Mouse (Mus musculus): Measurements from ENCODE around the gene Abhd2. TPM values are rescaled to one million over a fixed set of nuclear protein-coding genes. Genes with fewer than 3 reads are reported as not detected.

Gene Abhd2
- polyA plus RNA-seq, 1 experiment from 2014 or later: 5.4 TPM

DNA sequence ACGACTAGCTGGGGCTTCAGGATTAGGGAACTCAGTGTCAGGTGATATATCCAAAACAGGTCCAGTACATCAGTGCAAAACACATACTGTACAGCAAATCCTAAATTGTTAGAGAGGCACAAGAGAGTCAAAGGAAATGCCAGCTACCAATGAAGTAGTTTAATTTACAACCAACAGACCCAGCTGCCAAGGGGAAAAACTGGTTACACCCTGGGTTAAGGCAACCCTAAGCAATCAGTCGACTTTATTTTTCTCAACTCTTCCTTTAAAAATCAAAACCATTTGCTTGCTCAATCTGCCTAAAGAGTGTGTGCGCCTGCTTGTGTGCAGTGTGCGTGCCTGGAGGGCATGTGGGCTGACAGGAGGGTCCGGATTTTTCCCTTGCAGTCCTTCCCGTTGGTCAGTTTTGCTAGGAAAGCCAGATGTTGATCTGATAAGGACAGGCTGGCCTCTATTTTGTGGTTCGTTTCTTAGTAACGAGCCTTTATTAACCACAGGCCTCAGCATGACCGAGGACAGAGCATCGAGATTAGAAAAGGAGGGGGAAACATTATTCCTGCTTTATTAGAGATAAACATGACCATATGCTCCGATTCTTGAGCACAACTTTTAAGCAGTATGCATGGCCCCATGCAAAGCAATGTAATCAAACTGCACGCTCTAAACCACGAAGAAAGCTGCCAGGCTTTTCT is 45.3 kb downstream of the Abhd2 start:
- WGBS: 72% methylated on average over 13 of the region's 13 CpGs
- Histone ChIP-seq H3K27ac (no peak overlapping the region), H3K4me1 (peaks cover 43% of the 10 kb centered on the region), H3K9me3 (no peaks in the 10 kb centered on the region), H3K4me3 (no peak overlapping the region), H3K36me3 (no peaks in the 10 kb centered on the region), H3K27me3 (ENCODE audit: insufficient read depth, poor library complexity, severe bottlenecking) (no peaks in the 10 kb centered on the region)
- DNase-seq (ENCODE audit: low spot score): no peak

DNA sequence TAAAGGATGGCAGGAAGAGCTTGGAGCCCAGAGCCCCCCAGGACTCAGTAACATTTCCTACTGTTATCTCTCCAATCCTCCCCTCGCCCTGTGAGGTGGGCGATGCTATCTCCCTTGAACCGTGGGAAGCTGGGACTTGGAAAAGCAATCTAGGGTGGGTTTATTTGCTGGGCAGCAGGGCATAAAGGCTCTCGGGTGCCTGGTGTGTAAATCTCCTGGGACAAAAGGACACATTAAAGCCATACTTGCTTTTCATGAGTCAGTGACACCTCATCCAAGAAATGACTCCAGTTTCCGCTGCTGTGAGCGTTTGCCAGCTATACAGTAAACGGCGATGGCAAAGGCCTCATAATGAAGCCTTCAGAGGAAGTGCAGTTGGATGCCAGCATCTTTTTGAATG is 50.9 kb downstream of the Abhd2 start:
- H3K36me3 ChIP-seq: peaks cover 35% of the 10 kb centered on the region
- H3K27me3 ChIP-seq (ENCODE audit: insufficient read depth, poor library complexity, severe bottlenecking): no peaks in the 10 kb centered on the region
- 74% methylated on average over 8 of the region's 8 CpGs for WGBS
- DNase-seq (ENCODE audit: low spot score): no peak
- H3K4me3 ChIP-seq: no peak overlapping the region
- no peaks in the 10 kb centered on the region for H3K9me3 ChIP-seq
- peaks cover 5% of the 10 kb centered on the region; the same call in 1 of the 2 replicates for H3K4me1 ChIP-seq
- no peak overlapping the region for H3K27ac ChIP-seq

DNA sequence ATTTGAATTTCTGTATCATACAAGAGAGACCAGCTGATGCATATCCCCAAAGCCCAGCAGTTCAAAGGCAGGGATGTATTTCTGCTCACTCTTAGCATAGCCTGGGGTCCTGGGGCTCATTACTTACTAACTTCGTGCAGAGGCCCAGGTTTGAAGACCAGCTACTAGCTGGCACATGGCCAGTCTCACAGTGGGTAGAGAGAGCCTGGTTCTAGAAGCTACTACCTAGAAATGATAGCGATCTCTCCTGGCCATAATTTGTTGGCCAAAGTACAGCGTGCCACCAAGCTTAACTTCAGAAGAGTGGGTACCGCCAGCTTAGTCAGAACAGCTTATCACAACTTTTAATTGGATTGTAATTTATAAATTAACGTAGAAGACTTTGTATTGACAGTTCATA is 55.8 kb downstream of the Abhd2 start:
- Histone ChIP-seq H3K4me3 (no peak overlapping the region), H3K27ac (no peak overlapping the region), H3K9me3 (no peaks in the 10 kb centered on the region), H3K36me3 (peaks cover 44% of the 10 kb centered on the region), H3K4me1 (peaks cover 5% of the 10 kb centered on the region; the same call in 1 of the 2 replicates), H3K27me3 (ENCODE audit: insufficient read depth, poor library complexity, severe bottlenecking) (no peaks in the 10 kb centered on the region)
- 88% methylated on average over 5 of the region's 5 CpGs for WGBS
- DNase-seq (ENCODE audit: low spot score): no peak

DNA sequence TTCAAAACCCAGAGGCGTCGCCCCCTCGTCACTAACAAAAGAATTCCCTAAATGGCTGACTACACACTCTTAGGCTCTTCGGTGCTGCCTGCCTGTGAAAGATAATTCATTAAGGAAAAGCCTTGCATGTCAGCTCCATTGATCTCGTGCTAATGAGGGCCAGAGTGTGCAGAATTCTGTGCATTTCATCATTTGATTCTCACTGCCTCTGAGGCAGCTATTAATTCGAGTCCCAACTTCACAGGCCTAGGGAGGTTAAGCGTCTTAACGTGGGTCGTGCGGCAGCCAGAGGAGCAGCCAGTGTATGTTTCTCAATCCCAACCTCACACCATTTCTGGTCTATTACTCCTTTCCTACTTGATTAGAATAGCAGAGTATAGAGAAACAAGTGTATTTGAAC is 58.2 kb downstream of the Abhd2 start:
- 87% methylated on average over 10 of the region's 10 CpGs for WGBS
- Histone ChIP-seq H3K9me3 (no peaks in the 10 kb centered on the region), H3K4me1 (peaks cover 5% of the 10 kb centered on the region; the same call in 1 of the 2 replicates), H3K4me3 (no peak overlapping the region), H3K36me3 (peaks cover 22% of the 10 kb centered on the region), H3K27ac (no peak overlapping the region), H3K27me3 (ENCODE audit: insufficient read depth, poor library complexity, severe bottlenecking) (no peaks in the 10 kb centered on the region)
- no peak for DNase-seq (ENCODE audit: low spot score)

DNA sequence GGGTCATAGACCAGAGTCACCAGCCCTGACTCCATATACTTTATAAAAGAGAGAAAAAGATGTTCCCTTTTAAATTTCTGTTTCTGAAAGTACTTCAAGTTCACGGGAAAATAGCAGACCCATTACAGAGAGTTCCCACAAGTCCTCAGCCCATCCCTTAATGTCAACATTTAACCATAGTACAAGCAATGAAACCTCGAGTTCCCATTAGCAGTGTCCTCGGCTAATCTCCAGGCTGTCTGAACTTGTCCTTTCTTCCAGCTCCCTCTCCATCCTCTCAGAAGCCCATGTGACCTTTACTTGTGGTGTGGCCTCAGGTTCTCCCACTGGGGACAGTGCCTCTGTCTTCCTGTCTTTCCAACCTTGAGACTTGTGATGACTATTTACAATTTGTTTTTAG is 60.4 kb downstream of the Abhd2 start:
- Histone ChIP-seq H3K36me3 (peaks cover 14% of the 10 kb centered on the region), H3K9me3 (no peaks in the 10 kb centered on the region), H3K4me1 (peaks cover 2% of the 10 kb centered on the region; the same call in 1 of the 2 replicates), H3K27me3 (ENCODE audit: insufficient read depth, poor library complexity, severe bottlenecking) (no peaks in the 10 kb centered on the region), H3K27ac (no peak overlapping the region), H3K4me3 (no peak overlapping the region)
- 71% methylated on average over 3 of the region's 3 CpGs for WGBS
- no peak for DNase-seq (ENCODE audit: low spot score)

DNA sequence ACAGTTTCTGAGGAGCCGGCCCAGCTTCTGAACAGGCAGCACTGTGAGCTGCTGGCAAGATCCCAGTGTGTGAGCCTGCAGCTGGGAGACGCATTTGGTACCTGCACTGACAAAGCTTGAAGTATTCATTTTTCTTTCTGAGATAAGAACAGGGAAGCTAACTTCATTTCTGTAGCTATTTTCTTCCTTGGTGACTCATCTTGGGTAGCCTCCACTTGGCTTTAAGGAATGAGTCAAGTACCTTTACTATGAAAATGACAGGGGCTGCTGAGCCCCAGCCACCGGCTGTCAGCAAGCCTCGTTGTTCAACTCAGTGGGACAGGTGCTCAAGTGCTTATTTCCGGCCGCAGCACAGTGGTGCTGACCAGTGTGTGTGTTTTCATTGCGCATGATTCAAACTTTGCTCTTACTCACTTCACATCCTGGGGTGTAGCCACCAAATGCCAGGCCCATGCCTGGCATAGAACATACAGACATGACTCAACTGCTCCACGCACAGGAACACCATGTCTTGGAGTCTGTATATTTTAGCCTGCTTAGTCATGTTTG is 63.4 kb downstream of the Abhd2 start:
- H3K36me3 ChIP-seq: no peaks in the 10 kb centered on the region
- DNase-seq (ENCODE audit: low spot score): no peak
- H3K9me3 ChIP-seq: no peaks in the 10 kb centered on the region
- no peak overlapping the region for H3K27ac ChIP-seq
- no peaks in the 10 kb centered on the region for H3K4me1 ChIP-seq
- H3K27me3 ChIP-seq (ENCODE audit: insufficient read depth, poor library complexity, severe bottlenecking): no peaks in the 10 kb centered on the region
- WGBS: 77% methylated on average over 8 of the region's 8 CpGs
- H3K4me3 ChIP-seq: no peak overlapping the region

DNA sequence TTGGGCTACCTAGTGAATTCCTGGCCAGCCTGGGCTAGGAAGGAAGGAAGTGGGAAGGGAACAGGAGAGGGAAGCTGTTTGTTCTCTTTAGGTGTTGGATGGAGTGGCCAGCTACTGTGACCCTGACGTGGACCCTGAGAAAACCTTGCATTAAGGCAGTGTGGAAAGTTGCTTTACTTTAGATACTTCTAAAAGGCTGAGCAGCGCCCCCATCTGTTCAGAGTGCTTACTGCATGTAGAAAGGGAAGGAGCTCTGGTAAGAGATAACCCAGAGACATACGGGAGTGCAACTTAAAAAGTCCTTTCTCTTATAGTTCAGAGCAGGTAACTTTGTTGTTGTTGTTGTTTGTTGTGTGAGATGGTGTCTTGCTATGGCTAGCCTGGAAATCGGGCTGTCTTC is 72.9 kb downstream of the Abhd2 start:
- Histone ChIP-seq H3K27ac (no peak overlapping the region), H3K36me3 (peaks cover 31% of the 10 kb centered on the region), H3K4me1 (0 out of 2 replicates have a peak, but pooled peaks cover 5% of the 10 kb centered on the region), H3K27me3 (ENCODE audit: insufficient read depth, poor library complexity, severe bottlenecking) (0 out of 2 replicates have a peak, but pooled peaks cover 5% of the 10 kb centered on the region), H3K9me3 (no peaks in the 10 kb centered on the region), H3K4me3 (no peak overlapping the region)
- 48% methylated on average over 4 of the region's 4 CpGs for WGBS
- no peak for DNase-seq (ENCODE audit: low spot score)

DNA sequence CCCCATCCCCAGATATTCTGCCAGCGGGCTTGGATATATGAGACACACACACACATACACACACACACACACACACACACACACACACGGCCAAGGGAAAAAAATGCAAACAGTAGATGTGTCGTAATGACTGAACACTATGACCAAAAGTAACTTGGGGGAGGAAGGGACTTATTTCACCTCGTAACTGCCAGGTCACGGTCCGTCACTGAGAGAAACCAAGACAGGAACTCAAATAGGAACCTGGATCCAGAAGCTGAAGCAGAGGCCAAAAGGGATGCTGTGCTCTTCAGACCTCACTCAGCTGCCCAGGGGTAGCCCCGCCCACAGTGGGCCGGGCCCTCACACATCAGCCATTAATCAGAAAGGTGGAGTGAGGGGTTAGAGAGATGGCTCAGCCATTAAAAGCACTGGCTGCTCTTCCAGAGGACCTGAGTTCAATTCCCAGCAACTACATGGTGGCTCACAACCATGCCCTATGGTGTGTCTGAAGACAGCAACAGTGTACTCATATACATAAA is 73.6 kb downstream of the Abhd2 start:
- WGBS: 75% methylated on average over 8 of the region's 8 CpGs
- DNase-seq (ENCODE audit: low spot score): no peak
- no peak overlapping the region for H3K27ac ChIP-seq
- H3K36me3 ChIP-seq: peaks cover 35% of the 10 kb centered on the region
- 0 out of 2 replicates have a peak, but pooled peaks cover 7% of the 10 kb centered on the region for H3K27me3 ChIP-seq (ENCODE audit: insufficient read depth, poor library complexity, severe bottlenecking)
- H3K4me3 ChIP-seq: no peak overlapping the region
- H3K4me1 ChIP-seq: 0 out of 2 replicates have a peak, but pooled peaks cover 5% of the 10 kb centered on the region
- no peaks in the 10 kb centered on the region for H3K9me3 ChIP-seq

DNA sequence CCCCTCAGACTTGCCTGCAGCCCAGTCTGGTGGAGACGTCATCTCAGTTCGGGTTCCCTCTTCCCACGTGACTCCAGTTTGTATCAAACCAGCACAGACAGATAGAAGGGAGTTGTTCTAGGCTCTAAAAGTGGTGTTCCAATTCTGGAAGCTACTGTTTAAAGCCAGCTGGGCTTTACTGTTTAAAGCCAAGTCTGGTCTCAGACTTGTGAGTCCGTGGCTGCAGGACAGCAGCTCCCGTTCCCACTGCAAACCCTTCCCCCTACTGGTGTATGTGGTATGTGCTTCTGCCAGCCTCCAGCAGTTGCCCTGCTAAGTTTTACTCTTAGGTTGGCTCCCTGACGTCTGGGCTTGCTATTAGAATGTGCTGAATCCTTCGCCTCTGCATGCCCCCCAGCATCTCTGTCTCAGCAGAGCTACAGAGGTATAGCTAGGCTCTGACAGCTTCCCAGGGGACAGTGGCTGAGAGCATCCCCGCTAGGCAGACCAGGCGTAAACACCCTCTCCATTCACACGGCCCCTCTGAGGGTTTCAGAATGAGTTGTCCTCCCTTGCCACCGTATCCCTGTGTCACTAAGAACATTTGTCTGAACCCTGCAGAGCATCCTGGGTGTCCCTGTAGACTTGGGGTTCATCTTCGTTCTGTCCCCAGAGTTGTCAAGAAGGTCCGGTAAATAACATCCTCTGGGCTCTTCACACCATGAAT is 74.3 kb downstream of the Abhd2 start:
- no peak for DNase-seq (ENCODE audit: low spot score)
- no peak overlapping the region for H3K27ac ChIP-seq
- 0 out of 2 replicates have a peak, but pooled peaks cover 5% of the 10 kb centered on the region for H3K4me1 ChIP-seq
- H3K9me3 ChIP-seq: no peaks in the 10 kb centered on the region
- no peak overlapping the region for H3K4me3 ChIP-seq
- H3K36me3 ChIP-seq: peaks cover 35% of the 10 kb centered on the region
- 0 out of 2 replicates have a peak, but pooled peaks cover 9% of the 10 kb centered on the region for H3K27me3 ChIP-seq (ENCODE audit: insufficient read depth, poor library complexity, severe bottlenecking)
- WGBS: 74% methylated on average over 13 of the region's 13 CpGs

DNA sequence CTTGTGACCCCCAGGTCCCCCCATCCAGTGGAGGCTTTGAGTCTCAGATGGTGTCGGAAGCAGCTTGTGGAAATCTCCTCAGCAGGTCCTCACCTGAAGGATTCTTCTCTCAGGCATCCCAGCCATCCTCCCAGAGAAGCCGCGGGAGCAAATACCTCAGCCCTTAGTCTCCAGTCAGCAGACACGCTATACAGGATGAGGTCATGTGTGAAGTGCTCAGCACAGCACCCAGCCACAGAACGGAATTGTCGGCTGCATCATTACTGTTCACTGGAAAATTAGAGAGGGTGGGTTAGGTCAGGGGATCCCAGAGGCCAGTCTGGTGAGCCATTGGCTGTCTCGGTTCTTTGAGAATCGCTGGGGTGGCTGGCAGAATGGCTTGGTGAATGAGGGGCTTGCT is 75.8 kb downstream of the Abhd2 start:
- DNase-seq (ENCODE audit: low spot score): no peak
- H3K36me3 ChIP-seq: peaks cover 26% of the 10 kb centered on the region

DNA sequence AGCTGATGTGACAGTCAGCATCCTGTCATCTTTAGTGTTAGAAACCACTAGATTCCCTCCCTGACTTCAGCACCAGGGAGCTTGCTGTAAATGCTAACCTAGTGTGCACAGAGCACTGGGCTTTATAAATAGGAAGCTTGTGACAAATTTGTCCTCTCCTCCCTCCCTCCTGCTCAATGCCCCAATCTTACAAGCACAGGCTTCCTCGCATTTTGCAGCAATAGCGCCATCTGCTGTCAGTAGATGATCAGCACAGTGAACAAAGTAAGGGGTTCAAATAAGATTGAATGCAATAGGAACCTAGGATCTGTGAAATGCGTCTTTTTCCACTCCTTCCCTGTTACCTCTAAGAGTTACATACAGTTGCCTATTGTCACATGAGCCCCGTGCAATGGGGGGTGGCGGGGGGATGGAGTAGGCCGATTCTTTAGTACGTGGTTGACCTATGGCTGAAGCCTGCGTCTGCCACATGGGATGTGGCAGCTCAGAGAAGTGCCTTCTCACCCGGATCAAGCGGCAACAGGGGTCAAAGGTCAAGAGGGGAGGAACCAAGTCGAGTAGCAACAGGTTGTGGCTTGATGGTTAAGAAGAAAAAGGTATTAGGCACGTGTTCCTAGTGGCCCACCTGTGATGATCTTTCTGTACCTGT is 76.9 kb downstream of the Abhd2 start:
- DNase-seq (ENCODE audit: low spot score): no peak
- H3K27me3 ChIP-seq (ENCODE audit: insufficient read depth, poor library complexity, severe bottlenecking): 0 out of 2 replicates have a peak, but pooled peaks cover 9% of the 10 kb centered on the region
- H3K27ac ChIP-seq: no peak overlapping the region
- no peaks in the 10 kb centered on the region for H3K9me3 ChIP-seq
- no peak overlapping the region for H3K4me3 ChIP-seq
- 0 out of 2 replicates have a peak, but pooled peaks cover 5% of the 10 kb centered on the region for H3K4me1 ChIP-seq
- peaks cover 32% of the 10 kb centered on the region for H3K36me3 ChIP-seq
- WGBS: 41% methylated on average over 12 of the region's 12 CpGs

More for the DNA sequence above, 75.8 kb downstream of the Abhd2 start:
- no peak overlapping the region for H3K4me3 ChIP-seq
- WGBS: 79% methylated on average over 8 of the region's 8 CpGs
- no peaks in the 10 kb centered on the region for H3K9me3 ChIP-seq
- H3K27me3 ChIP-seq (ENCODE audit: insufficient read depth, poor library complexity, severe bottlenecking): 0 out of 2 replicates have a peak, but pooled peaks cover 9% of the 10 kb centered on the region
- 0 out of 2 replicates have a peak, but pooled peaks cover 5% of the 10 kb centered on the region for H3K4me1 ChIP-seq
- no peak overlapping the region for H3K27ac ChIP-seq

DNA sequence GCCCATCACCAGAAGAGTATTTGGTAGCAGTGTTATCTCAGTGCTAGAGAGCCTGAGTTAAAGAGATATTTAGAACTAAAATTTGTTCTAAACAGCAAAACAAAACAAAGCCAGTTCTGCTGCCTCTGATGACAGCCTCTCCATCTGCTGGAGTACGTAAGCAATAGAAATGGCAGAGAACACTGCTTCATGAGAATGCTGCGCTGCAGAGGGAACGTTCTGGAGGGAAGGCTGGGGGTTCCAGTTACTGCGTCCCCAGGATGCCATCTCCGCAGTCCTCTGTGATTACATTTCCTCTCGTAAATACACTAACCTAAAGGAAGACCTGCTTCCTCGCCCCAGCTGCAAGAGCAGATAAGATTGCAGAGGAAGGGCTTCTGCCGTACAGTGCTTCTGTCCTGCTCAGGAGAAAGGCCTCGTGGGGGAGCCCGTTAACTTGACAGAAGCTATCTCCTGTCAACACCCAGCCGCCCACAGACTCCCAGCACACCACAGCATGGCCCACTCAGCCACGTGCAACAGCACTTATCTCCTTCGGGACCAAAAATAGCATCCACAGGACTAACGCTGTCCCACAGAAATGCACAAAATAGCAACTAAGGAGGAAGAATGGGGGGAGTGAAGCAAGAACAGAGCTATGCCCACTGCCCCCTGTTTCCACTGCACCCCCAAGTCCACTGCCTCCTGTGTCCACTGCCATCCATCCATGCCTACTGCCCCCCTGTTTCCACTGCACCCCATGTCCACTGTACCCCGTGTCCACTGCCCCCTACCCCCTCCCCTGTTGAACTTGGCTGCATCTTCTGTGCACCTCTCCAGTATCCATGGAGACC is 85.6 kb downstream of the Abhd2 start:
- H3K9me3 ChIP-seq: no peaks in the 10 kb centered on the region
- WGBS: 12% methylated on average over 15 of the region's 15 CpGs
- DNase-seq (ENCODE audit: low spot score): peak; percentile 96
- peaks cover 59% of the 10 kb centered on the region for H3K4me1 ChIP-seq
- peak overlapping the region; percentile 49 for H3K4me3 ChIP-seq
- peaks cover 22% of the 10 kb centered on the region for H3K36me3 ChIP-seq
- peak overlapping the region; percentile 86 for H3K27ac ChIP-seq
- peaks cover 21% of the 10 kb centered on the region for H3K27me3 ChIP-seq (ENCODE audit: insufficient read depth, poor library complexity, severe bottlenecking)

All from heart, embryonic 10.5 days (tissue).